ENCODE assay signal across 8 mouse cellular contexts in genomic region chr14:25768261-25768893, GRCm38 (mm10). TPM values are rescaled to one million over a fixed set of nuclear protein-coding genes. Genes with fewer than 3 reads are reported as not detected.
A peak's percentile ranks its signal among the peaks of the same experiment; 100 is the strongest.
DNase-seq lines count a peak whose midpoint lies in the region; ATAC-seq and TF ChIP-seq lines count a peak whose summit lies in the region.

No protein-coding gene starts in this region.

- peak overlapping the region; percentile 53 for H3K9ac ChIP-seq in hindbrain, embryonic 15.5 days
- H3K9ac ChIP-seq in liver, embryonic 14.5 days (replicated peaks) = peak overlapping the region; percentile 58
- peak overlapping the region; percentile 80 for H3K9ac ChIP-seq in neural tube, embryonic 12.5 days

- under 1% methylated on average over 50 of the region's 50 CpGs for WGBS in hindbrain, embryonic 15.5 days
- WGBS in liver, embryonic 14.5 days (ENCODE audit: insufficient replicate concordance) = under 1% methylated on average over 49 of the region's 50 CpGs
- WGBS in neural tube, embryonic 12.5 days = under 1% methylated on average over 50 of the region's 50 CpGs

- DNase-seq in ovary, postnatal 10 days (ENCODE audit: low spot score) = peak; percentile 41
- no peak for DNase-seq in ovary, adult 18-20 months (ENCODE audit: low spot score)
- peak; percentile 67 for DNase-seq in adrenal gland, postnatal 25 days
- peak; percentile 87 for DNase-seq in gastrocnemius, adult 2 months
- DNase-seq in liver, embryonic 14.5 days (ENCODE audit: low read depth in 3 of 3, low spot score in 3 of 3) = no peak
- DNase-seq in layer of hippocampus, adult 18-20 months (ENCODE audit: low spot score in 2 of 2) = no peak

- TF ChIP-seq EP300 in liver, embryonic 14.5 days (IDR thresholded peaks at IDR 0.05; ENCODE audit: low read depth) = no peak

- peak; percentile 63 for ATAC-seq in hindbrain, embryonic 15.5 days (ENCODE audit: low FRiP score, low read depth)
- peak; percentile 63 for ATAC-seq in liver, embryonic 14.5 days (ENCODE audit: insufficient read depth)
- ATAC-seq in neural tube, embryonic 12.5 days (ENCODE audit: low FRiP score, low read depth) = peak; percentile 30

- H3K9me3 ChIP-seq in hindbrain, embryonic 15.5 days = no peaks in the 10 kb centered on the region
- H3K9me3 ChIP-seq in liver, embryonic 14.5 days (ENCODE audit: control insufficient read depth, low read length) = no peaks in the 10 kb centered on the region
- H3K9me3 ChIP-seq in neural tube, embryonic 12.5 days = no peaks in the 10 kb centered on the region

- peaks cover 41% of the 10 kb centered on the region for H3K4me1 ChIP-seq in hindbrain, embryonic 15.5 days (replicated peaks)
- peaks cover 0 to 15% of the 10 kb centered on the region in 2 experiments; a peak in 2 of 4 replicates for H3K4me1 ChIP-seq in liver, embryonic 14.5 days (replicated peaks; ENCODE audit: control insufficient read depth in 2 of 2, insufficient read depth in 2 of 2, low read length in 1 of 2)
- H3K4me1 ChIP-seq in neural tube, embryonic 12.5 days = peaks cover 42% of the 10 kb centered on the region

- peak overlapping the region; percentile 98 for H3K27ac ChIP-seq in gastrocnemius, adult 2 months
- H3K27ac ChIP-seq in hindbrain, embryonic 15.5 days (replicated peaks) = peak overlapping the region; percentile 81
- H3K27ac ChIP-seq in liver, embryonic 14.5 days = no peak overlapping the region
- peak overlapping the region; percentile 37; the same call in 1 of the 2 replicates for H3K27ac ChIP-seq in neural tube, embryonic 12.5 days

- H3K4me3 ChIP-seq in gastrocnemius, adult 2 months = peak overlapping the region; percentile 77
- H3K4me3 ChIP-seq in hindbrain, embryonic 15.5 days = peak overlapping the region; percentile 62
- H3K4me3 ChIP-seq in liver, embryonic 14.5 days (ENCODE audit: insufficient read depth in 1 of 2, low read depth in 2 of 2, low read length in 2 of 2) = peak overlapping the region; percentile 65 to 69
- peak overlapping the region; percentile 70 for H3K4me3 ChIP-seq in neural tube, embryonic 12.5 days

- H3K27me3 ChIP-seq in hindbrain, embryonic 15.5 days = no peaks in the 10 kb centered on the region; the same call in 1 of the 2 replicates
- H3K27me3 ChIP-seq in liver, embryonic 14.5 days (ENCODE audit: control insufficient read depth, insufficient read depth, low read length) = peaks cover 6% of the 10 kb centered on the region; the same call in 1 of the 2 replicates
- no peaks in the 10 kb centered on the region for H3K27me3 ChIP-seq in neural tube, embryonic 12.5 days (replicated peaks)

- H3K36me3 ChIP-seq in hindbrain, embryonic 15.5 days = no peaks in the 10 kb centered on the region
- no peaks in the 10 kb centered on the region for H3K36me3 ChIP-seq in liver, embryonic 14.5 days (replicated peaks; ENCODE audit: control insufficient read depth, insufficient read depth, low read depth)
- no peaks in the 10 kb centered on the region for H3K36me3 ChIP-seq in neural tube, embryonic 12.5 days

- no peak; the same call in 1 of the 2 replicates for TF ChIP-seq CTCF in gastrocnemius, adult 2 months (IDR thresholded peaks at IDR 0.05)
- no peak for TF ChIP-seq CTCF in liver, embryonic 14.5 days (IDR thresholded peaks at IDR 0.05; ENCODE audit: low read depth)

- intact Hi-C loops in gastrocnemius, adult 2 months (cut with DNase I) = loop anchor here (5.0 kb wide), 1 partner anchor 41 kb away; no protein-coding TSS in a partner anchor

- peak overlapping the region; percentile 98 for H3K4me2 ChIP-seq in hindbrain, embryonic 15.5 days
- H3K4me2 ChIP-seq in liver, embryonic 14.5 days (ENCODE audit: low read depth) = peak overlapping the region; percentile 81
- H3K4me2 ChIP-seq in neural tube, embryonic 12.5 days (replicated peaks) = peak overlapping the region; percentile 96

RNA-seq across cellular contexts. Expression of gene Zcchc24, which starts 0.5 kb away (rescaled TPM):
- total RNA-seq in adrenal gland, postnatal 25 days (2021) = 16.2 and 18.4 TPM in 2 replicates
- 10 to 100 TPM; 40.6 to 59.3 TPM for total RNA-seq in gastrocnemius, adult 2 months (2021)
- polyA plus RNA-seq in hindbrain, embryonic 15.5 days (2015; fragmentation: Nextera tagmentation; extraction: Ambion mirVana) = 15.7 and 16.1 TPM in 2 replicates
- polyA plus RNA-seq in liver, embryonic 14.5 days (2012; rRNA removed) = 5.1 and 5.7 TPM in 2 replicates
- polyA plus RNA-seq in liver, embryonic 14.5 days (2014; fragmentation: Nextera tagmentation; extraction: Ambion mirVana) = 5.7 and 6.6 TPM in 2 replicates
- polyA plus RNA-seq in neural tube, embryonic 12.5 days (2016; fragmentation: Nextera tagmentation; extraction: Ambion mirVana) = 21.5 and 22.2 TPM in 2 replicates
- total RNA-seq in layer of hippocampus, adult 18-20 months (2021) = 10 to 100 TPM; 61.8 to 65.7 TPM

Comparison
In these comparisons a context has a peak if more than half of its experiments do, and no peak if none do; other contexts are left out.
1. DNase-seq: peak in ovary, postnatal 10 days (single experiment), adrenal gland, postnatal 25 days (single experiment) and gastrocnemius, adult 2 months (single experiment); none in ovary, adult 18-20 months (single experiment), liver, embryonic 14.5 days (0 of 3) and layer of hippocampus, adult 18-20 months (0 of 2).
2. Peak in every context shown above with its lines, with median percentiles within 50 percentile points of each other: H3K4me3 ChIP-seq, ATAC-seq, H3K4me2 ChIP-seq and H3K9ac ChIP-seq.